Mouse (Mus musculus) brain, adult 2 months (tissue): ENCODE data around the gene Rnf31.
A peak's percentile ranks its signal among the peaks of the same experiment; 100 is the strongest.

Experiments used
- DNase-seq: peaks from one replicate; pipeline ENCODE4 v3.0.0; 2011; ENCODE audit warnings: low read depth, low spot score

Gene Rnf31

DNA sequence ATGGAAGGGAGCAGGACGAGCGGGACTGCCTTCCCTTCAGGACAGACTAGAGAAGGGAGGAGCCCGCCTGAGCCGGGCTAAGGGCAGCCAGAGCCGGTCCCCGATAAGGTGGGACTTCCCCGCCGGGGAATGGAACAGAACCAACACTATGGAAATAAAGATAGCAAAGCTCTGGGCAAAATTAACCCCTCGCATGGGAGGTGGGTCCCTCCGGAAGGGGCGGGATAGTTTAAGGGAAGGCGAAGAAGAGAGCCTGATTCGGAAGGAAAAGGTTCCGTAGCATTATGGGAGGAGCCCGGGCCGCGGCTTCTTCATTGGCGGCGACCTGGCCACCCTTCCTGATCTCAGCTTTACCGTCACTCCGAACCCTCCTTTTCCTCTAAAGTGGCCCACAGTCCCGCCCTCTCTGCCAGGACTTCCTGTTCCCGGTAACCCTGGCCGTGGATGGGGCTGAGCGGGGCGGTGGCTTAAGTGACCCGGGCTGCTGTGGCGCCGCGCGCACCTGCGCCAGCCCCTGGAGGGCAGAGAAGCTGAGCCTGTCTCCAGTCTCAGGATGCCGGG, at the start of gene Rnf31:
TSS of gene Rnf31 (plus strand) at position 378 of the 561 bp plus-strand sequence.
- peak; percentile 98 for DNase-seq

DNA sequence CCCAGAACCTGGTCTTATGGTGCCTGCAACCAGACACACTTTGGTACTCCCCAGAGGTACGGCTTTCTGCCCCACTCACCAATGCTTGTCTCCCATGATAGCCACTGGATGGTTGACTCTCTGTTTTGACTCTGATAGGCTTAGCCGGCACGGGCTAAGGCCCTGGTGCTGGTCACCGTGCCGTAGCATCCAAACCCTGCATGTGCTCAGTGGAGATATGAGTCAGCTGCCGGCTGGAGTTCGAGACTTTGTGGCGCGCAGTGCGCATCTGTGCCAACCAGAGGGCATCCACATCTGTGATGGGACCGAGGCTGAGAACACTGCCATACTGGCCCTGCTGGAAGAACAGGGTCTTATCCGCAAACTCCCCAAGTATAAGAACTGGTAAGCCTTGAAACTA, 49.2 kb upstream of the Rnf31 start:
- DNase-seq = no peak

DNA sequence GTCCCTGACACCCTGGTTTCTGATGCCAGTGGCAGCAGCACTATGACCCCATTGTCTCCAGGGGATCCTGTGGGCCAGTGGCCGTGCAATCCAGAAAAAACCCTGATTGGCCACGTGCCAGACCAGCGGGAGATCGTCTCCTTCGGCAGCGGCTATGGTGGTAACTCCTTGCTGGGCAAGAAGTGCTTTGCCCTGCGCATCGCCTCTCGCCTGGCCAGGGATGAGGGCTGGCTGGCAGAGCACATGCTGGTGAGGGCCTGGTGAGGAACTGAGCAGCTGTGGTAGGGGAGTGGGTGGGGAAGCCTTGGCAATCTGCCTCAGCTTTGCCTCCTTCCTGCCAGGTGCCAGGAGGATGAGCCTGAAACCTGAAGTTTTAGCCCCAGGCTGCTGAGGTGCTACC, 47.2 kb upstream of the Rnf31 start:
- DNase-seq = peak; percentile 54

DNA sequence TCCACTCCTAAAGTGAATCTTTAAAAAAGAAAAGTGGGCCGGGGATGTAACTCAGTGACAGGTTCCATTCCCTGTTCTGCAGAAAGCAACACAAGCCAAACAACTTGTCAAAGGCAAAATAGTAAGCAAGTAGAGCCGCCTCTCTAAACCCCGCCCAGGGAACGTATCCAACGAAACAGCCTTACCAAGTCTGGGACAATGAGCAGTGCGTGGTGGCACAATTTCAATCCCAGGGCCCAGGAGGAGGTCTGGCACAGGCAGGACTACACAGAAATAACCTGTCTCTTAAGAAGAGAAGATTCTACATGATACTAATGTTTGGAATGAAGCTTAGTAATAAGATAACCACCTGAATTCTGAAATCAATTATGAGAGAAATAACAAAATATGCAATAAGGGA, 41.3 kb upstream of the Rnf31 start:
- peak; percentile 56 for DNase-seq

DNA sequence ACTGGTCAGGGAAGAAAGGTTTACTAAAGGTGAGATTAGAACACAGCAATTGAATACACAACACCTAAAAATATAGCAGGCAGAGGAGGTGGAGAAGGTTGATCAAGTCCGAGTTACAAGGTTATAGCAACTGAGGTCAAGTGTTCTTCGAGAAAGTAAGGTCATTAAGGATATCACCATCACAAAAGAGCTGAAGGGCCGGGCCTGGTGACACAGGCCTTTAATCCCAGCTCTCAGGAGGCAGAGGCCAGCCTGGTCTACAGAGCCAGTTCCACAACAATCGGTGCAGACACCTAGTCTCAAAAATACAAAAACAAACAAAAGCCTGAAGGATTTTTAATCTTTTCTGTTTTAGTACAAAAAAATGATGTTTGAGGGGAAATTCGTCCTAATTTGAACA, 40.2 kb upstream of the Rnf31 start:
- no peak for DNase-seq

DNA sequence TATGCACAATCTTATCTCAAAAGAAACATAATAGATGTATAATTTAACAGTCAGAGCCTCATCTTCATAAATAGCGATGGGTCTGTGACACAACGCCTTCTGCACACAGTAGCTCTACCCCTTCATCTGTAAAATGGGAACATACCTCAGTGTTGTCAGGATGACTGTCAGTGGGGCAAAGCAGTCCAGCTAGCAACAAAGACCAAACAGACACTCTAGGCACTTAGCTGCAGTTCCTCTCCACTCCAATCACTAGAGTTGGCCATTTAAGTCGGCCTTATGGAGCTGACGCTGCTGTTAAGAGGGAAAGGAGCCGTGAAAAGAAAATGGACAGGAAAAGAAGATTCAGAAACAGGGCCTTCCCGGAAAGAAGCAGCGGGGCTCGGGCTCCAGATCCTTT, 39.7 kb upstream of the Rnf31 start:
- no peak for DNase-seq

DNA sequence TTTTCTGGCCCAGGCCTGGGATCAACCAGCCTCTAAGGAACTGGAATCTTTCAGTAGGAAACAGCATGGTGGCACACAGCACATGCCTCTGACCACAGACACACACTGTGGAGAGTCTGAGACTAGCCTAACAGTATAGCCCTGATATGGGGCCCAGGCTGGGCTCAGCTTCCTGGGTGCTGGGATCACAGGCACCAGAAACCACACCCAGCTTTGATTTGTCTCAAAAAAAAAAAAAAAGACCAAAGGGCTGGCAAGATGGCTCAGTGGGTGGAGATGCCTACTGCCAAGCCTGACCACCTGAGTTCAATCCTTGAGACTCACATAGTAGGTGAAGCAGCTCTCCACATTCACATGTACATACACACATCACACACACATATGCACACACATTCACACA, 36.9 kb upstream of the Rnf31 start:
- DNase-seq = no peak

DNA sequence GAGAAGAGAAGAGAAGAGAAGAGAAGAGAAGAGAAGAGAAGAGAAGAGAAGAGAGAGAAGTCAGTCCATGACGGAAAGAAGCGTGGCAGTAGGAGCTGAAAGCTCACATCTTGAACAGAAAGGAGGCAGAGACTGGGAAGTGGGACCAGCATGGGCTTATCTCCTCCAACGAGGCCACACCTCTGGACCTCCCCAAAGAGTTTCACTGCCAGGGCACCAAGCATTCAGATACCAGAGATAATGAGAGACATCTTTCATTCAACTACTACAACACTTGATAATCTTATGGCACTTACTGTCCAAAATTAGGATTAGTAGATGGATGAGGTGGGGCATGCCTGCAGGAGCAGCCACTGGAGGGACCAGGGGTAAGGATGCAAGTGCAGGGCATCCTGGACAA, 35.7 kb upstream of the Rnf31 start:
- DNase-seq = no peak

DNA sequence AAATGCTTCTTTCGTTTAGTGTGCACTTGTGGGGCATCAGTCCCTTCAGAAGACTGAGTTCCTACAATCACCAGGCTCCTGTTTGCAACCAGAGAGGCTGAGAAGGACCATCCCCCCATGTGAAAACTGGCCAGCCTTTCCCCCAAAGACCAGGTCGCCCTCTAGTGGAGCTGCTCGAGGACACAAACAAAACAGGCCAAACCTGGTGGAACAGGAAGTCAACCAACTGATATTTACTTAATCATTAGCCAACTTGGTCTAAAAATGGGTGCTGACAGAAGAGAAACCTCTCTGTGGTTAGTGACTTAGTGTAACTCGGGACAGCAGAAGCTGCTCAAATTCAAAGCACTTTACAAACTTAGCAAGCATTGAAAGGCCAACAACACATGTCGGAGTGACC, 34.5 kb upstream of the Rnf31 start:
- peak; percentile 89 for DNase-seq

DNA sequence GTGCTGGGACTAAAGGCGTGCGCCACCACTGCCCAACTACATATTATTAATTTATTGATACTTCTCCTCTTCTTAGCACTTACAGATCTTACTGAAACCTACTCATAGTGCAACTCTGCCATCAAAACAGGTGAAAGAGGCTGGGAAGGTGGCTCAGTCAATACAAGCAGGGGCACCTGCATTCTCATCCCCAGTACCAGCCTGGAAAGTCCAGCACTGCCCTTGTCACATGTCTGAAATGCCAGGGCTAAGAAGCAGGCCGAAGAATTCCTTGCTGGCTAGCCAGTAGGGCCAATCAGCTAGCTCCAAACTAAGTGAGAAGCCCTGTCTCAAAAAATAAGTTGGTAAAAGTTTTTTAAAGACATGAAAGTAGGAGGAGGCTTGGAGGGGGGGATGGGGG, 33.9 kb upstream of the Rnf31 start:
- no peak for DNase-seq

DNA sequence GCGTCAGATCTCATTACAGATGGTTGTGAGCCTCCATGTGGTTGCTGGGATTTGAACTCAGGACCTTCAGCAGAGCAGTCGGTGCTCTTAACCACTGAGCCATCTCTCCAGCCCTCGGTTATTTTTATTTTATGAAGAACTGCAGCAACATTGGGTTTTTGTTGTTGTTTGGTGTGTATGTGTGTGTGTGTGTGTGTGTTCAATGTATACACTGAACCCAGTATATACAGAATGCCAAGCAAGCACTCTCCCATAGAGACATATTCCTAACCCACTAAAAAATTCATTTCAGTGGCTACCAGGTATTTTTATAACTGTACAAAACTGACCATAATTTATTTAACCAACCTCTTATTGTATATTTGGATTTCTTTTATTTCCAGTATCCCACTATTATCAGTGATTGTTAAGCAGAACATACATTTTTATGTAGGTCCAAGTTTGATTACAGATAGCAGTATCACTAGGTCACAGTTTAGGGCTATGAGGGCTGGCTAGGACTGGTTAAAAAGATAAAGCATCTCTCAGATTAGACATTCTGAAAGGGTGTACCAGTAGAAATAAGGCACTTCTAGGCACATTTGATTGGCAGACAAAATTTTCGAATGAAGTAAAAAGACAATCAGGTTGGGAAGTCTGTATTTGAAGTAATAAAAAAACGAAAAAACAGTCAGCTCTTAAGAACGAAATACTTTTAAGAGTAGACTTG, 32.6 kb upstream of the Rnf31 start:
- no peak for DNase-seq

DNA sequence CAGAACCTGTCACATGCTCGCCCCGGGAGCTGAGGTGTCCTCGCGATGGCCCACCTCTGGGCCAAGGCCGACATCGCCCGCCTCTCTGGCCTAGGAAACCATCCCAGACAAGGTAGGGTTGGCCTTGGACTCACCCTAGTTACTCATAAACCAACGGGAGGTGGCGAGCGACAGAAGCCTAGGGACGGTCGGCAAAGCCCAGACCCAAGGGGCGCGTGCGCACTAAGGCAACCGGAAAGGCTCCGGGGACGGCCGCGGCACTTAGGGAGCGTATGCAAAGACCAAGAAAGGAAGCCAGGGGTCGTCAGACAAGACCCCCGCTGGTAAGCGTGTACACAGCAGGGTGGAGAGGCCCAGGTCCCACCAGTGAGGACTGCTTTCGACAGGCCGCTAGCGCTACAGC, 31.7 kb upstream of the Rnf31 start, which contains the start of gene Dcaf11:
TSS of gene Dcaf11 (plus strand) at position 208 of the 403 bp plus-strand sequence.
- peak; percentile 97 for DNase-seq

DNA sequence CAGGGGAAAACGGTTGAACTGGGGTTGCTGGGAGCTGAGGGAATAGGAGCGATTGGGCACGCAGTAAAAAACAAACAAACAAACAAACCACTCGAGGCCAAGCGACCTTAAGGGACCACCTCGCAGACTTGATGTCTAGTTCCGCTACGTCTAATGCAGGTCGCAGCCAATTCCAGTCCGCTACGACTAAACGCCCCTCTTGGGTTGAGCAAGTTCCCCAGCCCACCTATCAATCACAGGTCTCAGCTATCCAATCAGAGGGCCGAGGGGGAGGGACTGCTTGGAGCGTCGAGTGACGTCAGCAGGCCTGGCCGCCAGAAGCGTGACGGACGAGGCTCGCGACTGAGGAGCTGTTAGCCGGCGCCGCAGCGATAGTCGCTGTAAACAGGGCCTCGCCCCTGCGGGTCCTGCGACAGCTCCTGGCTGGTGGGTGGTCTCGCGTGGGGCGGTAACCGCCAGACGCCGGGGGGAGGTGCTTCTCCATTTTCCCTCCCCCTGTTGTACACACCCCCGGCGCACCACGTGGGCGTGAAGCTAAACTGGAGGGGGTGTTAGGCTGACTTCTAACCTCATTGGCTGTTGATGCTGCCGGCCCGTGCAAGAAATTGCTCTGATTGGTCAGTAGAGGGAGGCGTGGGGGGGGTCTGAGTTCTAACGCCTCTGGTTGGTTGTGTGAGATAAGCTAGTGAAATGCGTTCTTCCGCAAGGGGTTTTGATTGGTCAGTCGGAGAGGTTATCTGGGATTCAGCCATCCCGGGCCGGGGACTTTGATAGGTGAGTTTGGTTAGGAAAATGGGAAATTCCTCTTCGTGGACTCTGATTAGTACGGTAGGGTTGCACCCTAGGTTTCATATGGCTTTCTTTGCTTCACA, 31.1 kb upstream of the Rnf31 start, which contains the start of gene A730061H03Rik:
TSS of gene A730061H03Rik (minus strand) at position 205 of the 872 bp plus-strand sequence.
- peak; percentile 100 for DNase-seq

DNA sequence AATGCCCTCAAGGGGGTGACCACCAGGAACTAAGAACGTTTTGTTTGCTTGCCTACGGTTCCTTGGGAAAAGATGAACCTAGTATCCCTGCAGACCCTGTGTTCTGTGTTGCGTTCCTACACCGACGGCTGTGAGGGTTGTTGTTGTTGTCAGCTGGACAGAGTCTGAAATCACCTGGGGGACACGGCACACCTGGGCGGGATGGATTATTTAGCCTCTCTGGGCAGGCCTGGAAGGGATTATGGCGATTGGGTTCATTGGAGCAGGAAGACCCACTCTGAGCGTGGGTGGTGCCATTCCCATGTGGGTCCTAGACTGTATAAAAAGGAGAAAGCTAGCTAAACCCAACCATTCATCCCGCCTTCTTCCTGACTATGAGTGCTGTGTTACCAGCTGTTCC, 29.6 kb upstream of the Rnf31 start:
- DNase-seq = no peak

DNA sequence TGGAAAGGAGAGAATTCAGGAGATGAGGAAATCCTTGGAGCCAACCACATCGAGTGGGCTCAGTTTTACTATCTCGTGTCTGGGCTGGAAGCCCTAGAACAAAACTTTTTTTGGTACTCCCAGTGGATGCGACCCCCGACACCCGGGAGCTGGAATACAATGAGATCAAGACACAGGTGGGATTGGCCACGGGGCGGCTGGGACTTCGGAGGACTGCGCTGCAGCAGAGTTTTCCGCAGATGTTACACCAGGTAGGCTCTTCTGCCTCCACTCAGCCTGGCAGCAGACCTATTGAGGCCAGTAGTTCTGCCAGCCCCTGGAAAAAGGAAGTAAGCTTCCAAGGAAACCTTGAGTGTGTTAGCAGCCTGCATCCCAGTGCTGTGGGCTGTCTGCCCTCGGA, 28.3 kb upstream of the Rnf31 start:
- DNase-seq = no peak

DNA sequence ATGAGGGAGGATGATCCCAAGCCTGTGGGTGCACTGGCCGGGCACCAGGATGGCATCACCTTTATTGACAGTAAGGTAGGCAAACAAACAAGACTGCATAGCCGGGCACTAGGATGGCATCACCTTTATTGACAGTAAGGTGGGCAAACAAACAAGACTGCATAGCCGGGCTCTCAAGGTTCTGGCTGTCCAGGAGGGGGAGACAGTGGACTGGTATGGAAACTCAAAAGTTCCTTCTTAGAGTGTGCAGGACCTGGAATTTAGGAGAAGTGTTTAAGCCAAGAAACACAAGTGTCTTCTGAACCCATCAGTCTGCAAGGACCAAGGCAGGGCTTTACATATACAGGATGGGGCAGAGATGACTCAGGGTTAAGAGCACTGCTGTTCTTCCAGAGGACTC, 25.8 kb upstream of the Rnf31 start:
- DNase-seq = no peak

DNA sequence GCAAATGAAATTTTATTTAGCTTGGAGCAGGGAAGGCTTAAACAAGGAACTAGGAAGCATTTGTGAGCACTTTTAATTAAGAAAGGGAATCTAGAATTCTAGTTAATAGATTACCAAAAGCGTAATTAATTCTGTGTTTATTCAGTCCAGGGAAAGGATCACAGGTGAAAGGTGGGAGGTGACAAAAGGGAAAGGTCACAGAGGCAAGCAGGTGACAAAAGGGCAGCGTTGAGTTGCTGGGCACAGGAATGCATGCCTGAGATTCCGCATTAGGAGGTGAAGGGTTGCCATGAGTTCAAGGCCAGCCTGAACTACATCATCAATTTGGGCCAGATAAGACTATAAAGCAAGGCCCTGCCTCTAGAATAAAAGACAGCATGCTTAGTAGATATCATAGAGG, 24.0 kb upstream of the Rnf31 start:
- DNase-seq = no peak

DNA sequence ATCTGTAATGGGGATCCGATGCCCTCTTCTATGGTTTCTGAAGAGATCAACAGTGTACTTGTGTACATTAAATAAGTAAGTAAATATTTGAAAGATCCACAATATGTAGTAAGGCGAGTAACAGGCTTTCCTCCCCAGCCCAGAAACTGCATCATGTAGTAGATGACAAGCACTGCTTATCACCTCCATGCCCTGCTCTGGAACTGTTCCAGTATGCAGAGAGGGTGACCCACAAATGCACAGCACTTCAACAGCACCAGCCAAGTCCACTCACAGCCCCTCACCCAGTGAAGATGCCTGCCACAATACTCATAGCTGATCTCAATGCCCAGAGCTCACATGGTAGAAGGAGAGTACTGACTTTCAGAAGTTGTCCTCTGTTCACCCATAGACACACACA, 20.9 kb upstream of the Rnf31 start:
- DNase-seq = no peak

DNA sequence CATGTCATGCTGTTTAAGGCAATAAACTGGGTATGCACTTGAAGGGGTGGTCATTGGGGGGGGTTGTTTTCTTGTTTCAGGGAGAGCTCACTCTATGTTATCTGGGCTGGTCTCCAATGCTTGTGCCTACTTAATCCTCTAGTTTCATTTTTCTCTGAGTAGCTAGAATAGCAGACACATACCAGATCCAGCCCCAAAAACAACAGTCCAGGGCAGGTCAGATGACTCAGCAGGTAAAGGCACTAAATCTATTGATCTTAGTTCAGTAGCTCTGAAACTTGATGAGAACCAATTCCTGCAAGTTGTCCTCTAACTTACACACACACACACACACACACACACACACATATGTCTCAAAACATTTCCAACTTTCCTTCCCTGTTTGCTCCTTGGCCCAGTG, 19.7 kb upstream of the Rnf31 start:
- DNase-seq = no peak

DNA sequence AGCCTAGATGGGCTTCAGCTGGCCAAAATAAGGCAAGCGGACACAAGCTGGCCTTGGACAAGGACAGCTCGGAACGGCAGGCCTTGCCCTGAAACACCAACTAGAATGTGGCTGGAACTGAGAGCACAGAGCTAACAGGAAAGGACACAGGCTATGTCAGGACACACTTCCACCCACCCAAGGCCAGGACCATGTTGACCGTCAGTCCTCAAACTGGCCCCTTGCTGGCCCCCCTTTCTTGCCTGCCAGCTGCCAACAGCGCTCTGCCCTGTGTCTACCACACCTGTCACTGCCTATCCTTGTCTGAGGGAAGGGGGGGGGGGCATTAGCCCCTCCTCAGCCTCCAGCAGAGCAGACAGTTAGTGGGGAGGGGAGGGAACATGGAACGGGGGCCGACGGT, 16.2 kb upstream of the Rnf31 start, which contains the start of gene Fitm1:
TSS of gene Fitm1 (plus strand) at position 316 of the 400 bp plus-strand sequence.
- no peak for DNase-seq

DNA sequence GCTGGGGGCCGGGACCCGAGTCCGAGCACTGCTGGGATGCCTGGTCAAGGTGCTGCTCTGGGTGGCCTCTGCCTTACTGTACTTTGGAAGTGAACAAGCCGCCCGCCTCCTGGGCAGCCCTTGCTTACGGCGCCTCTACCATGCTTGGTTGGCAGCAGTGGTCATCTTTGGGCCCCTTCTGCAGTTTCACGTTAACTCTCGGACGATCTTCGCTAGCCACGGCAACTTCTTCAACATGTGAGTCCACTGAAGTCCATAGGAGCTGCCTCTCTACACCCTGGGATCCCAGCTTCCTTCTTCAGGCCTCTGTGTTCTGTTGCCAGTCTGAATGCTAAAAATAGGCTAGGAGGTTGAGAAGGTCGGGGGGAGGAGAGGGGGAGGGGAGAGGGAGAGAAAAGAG, 15.8 kb upstream of the Rnf31 start:
- no peak for DNase-seq

DNA sequence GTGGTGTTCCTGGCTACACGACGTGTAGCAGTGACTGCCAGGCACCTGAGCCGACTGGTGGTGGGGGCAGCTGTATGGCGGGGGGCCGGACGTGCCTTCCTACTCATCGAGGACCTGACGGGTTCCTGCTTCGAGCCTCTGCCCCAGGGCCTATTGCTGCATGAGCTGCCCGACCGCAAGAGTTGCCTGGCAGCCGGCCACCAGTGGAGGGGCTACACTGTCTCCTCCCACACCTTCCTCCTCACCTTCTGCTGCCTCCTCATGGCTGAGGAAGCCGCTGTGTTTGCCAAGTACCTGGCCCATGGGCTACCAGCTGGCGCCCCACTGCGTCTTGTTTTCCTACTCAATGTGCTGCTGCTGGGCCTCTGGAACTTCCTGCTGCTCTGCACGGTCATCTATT, 15.1 kb upstream of the Rnf31 start:
- peak; percentile 48 for DNase-seq
